ENCODE assay signal across 11 mouse cellular contexts in genomic region chr13:65035057-65035456, GRCm38 (mm10). TPM values are rescaled to one million over a fixed set of nuclear protein-coding genes. Genes with fewer than 3 reads are reported as not detected.
DNase-seq lines count a peak whose midpoint lies in the region; ATAC-seq lines count a peak whose summit lies in the region.
"Had no signal": no experiment of that assay in that cellular context is flagged by ENCODE, and none has a peak within 500 bp of the region (broad histone marks: within the 10 kb centered on the region; RNA-seq: fewer than 3 reads in every experiment).

No protein-coding gene starts in this region.

- ATAC-seq in CD4-positive, CD25-positive, alpha-beta regulatory T cell, adult 4 months = peak; percentile 45
- ATAC-seq in common myeloid progenitor, adult 5-6 weeks (replicated peaks; ENCODE audit: low read depth, poor library complexity, severe bottlenecking) = peak; percentile 81

- peak; percentile 4 for DNase-seq in kidney, postnatal 10 days
- no peak for DNase-seq in kidney, postnatal 4 days
- peak; percentile 50 for DNase-seq in 416B (ENCODE audit: low read depth)
- DNase-seq in neural tube, embryonic 10.5 days (ENCODE audit: extremely low spot score, low spot score) = no peak
- DNase-seq in yolk sac, embryonic 10.5 days (ENCODE audit: low spot score) = no peak
- DNase-seq: gastrocnemius, postnatal 14 days; heart, postnatal 36 days had no signal

RNA-seq across cellular contexts. Expression of gene Spata31d1c, which starts 2.2 kb away (rescaled TPM):
- not detected for polyA plus RNA-seq in CD4-positive, CD25-positive, alpha-beta regulatory T cell, adult 4 months (2017; shearing (Covaris generic))
- not detected in 2 replicates for total RNA-seq in common myeloid progenitor, adult 5-6 weeks (2017)
- total RNA-seq: gastrocnemius, postnatal 14 days; heart, postnatal 36 days; layer of hippocampus, postnatal 14 days had no signal
- polyA plus RNA-seq: liver, embryonic 16.5 days had no signal

RNA-seq across cellular contexts. Expression of gene Prss47, which starts 17.5 kb away (rescaled TPM):
- not detected for polyA plus RNA-seq in CD4-positive, CD25-positive, alpha-beta regulatory T cell, adult 4 months (2017; shearing (Covaris generic))
- total RNA-seq in common myeloid progenitor, adult 5-6 weeks (2017) = not detected in 2 replicates
- total RNA-seq: gastrocnemius, postnatal 14 days; heart, postnatal 36 days; layer of hippocampus, postnatal 14 days had no signal
- polyA plus RNA-seq: liver, embryonic 16.5 days had no signal

Comparison
In these comparisons a context has a peak if more than half of its experiments do, and no peak if none do; other contexts are left out.
1. DNase-seq: peak in kidney, postnatal 10 days (single experiment) and 416B (single experiment); none in kidney, postnatal 4 days (0 of 2), neural tube, embryonic 10.5 days (single experiment) and yolk sac, embryonic 10.5 days (single experiment).